Mouse (Mus musculus) ES-E14 (cell line): ENCODE measurements around the gene Npm3. TPM values are rescaled to one million over a fixed set of nuclear protein-coding genes. Genes with fewer than 3 reads are reported as not detected.

Source experiments
- DNase-seq: peaks from one replicate; pipeline ENCODE4 v3.0.0-alpha.2; 2013; ENCODE audit warnings: low read depth, low spot score
- H3K27ac ChIP-seq: 2 replicates; pipeline ENCODE4 v1.5.1; 2012; ENCODE audit warnings: low read depth, mild to moderate bottlenecking, low read length, moderate library complexity, mixed read lengths; ENCODE audit not compliant: poor library complexity, insufficient read depth, severe bottlenecking
- H3K36me3 ChIP-seq: 2 replicates; pipeline ENCODE4 v1.6.1; 2012; ENCODE audit warnings: mild to moderate bottlenecking, low read length, moderate library complexity, mixed read lengths; ENCODE audit not compliant: control insufficient read depth, poor library complexity, insufficient read depth, severe bottlenecking
- H3K4me1 ChIP-seq, 2 experiments: fragments of 150-350 bp in 1 of 2; sonication (generic) in 1 of 2; 2 replicates each; pipeline ENCODE4 v1.6.1; 2012; ENCODE audit warnings: low read length in 2 of 2, mild to moderate bottlenecking in 1 of 2, mixed read lengths in 1 of 2; ENCODE audit not compliant: control insufficient read depth in 2 of 2, insufficient read depth in 2 of 2, poor library complexity in 1 of 2
- H3K4me3 ChIP-seq, 2 experiments: fragments of 150-350 bp in 1 of 2; sonication (generic) in 1 of 2; 2 replicates each; pipeline ENCODE4 v1.5.1; 2012; ENCODE audit warnings: low read length in 2 of 2, low read depth in 1 of 2, mild to moderate bottlenecking in 1 of 2, mixed read lengths in 1 of 2; ENCODE audit not compliant: insufficient read depth in 1 of 2, poor library complexity in 1 of 2, severe bottlenecking in 1 of 2
- H3K9ac ChIP-seq: 2 replicates; pipeline ENCODE4 v1.6.1; 2012; ENCODE audit warnings: low read depth, mild to moderate bottlenecking, low read length, mixed read lengths; ENCODE audit not compliant: poor library complexity, insufficient read depth, severe bottlenecking
- H3K9me3 ChIP-seq: fragments of 150-350 bp; sonication (generic); 2 replicates; pipeline ENCODE4 v1.6.1; 2012; ENCODE audit warnings: low read depth, mild to moderate bottlenecking, low read length; ENCODE audit not compliant: control insufficient read depth, insufficient read depth
- CHD2 ChIP-seq: IDR thresholded peaks from 2 replicates; pipeline ENCODE4 v1.6.1; 2014; ENCODE audit warnings: mild to moderate bottlenecking, low read depth, low read length, inconsistent platforms
- HCFC1 ChIP-seq: IDR thresholded peaks from 2 replicates; pipeline ENCODE4 v1.6.1; 2012; ENCODE audit warnings: low read length, inconsistent platforms, borderline replicate concordance; ENCODE audit not compliant: insufficient read depth
- MAFK ChIP-seq: IDR thresholded peaks from 2 replicates; pipeline ENCODE4 v1.6.1; 2014; ENCODE audit warnings: mild to moderate bottlenecking, low read depth, low read length, inconsistent platforms; ENCODE audit not compliant: insufficient read depth
- ZC3H11A ChIP-seq: IDR thresholded peaks from 2 replicates; pipeline ENCODE4 v1.6.1; 2012; ENCODE audit warnings: low read depth, mild to moderate bottlenecking, inconsistent platforms, low read length, borderline replicate concordance
- ZNF384 ChIP-seq: IDR thresholded peaks from 2 replicates; pipeline ENCODE4 v1.6.1; 2012; ENCODE audit warnings: low read depth, low read length, inconsistent platforms
- in situ Hi-C, 2 experiments: fragments of 600-800 bp; cut with MboI; formaldehyde crosslinking; loops; one replicate each; pipeline ENCODE4 v1.15.1; 2025; ENCODE audit warnings: low sequenced_read_pairs in 2 of 2, inconsistent platforms in 1 of 2; ENCODE audit not compliant: unreplicated experiment in 2 of 2
- total RNA-seq: library from RNA; depleted of rRNA; stranded (reverse); fragments of 300-350 nt; gene quantifications from 2 replicates; pipeline ENCODE4 v1.2.3, GENCODE M21; 2012

Gene Npm3
- total RNA-seq, 1 experiment = 142 TPM

- H3K36me3 ChIP-seq = peaks cover 57% of the 10 kb centered on the region
- TF ChIP-seq HCFC1 (no peak), ZC3H11A (no peak), ZNF384 (no peak), CHD2 (no peak), MAFK (no peak)
- no peak overlapping the region for H3K4me3 ChIP-seq
- in situ Hi-C loops = no loop called here
- H3K4me1 ChIP-seq = peaks cover 10% of the 10 kb centered on the region in 2 experiments
- no peak overlapping the region; the same call in 1 of the 2 replicates for H3K27ac ChIP-seq
- H3K9me3 ChIP-seq = no peaks in the 10 kb centered on the region
- no peak for DNase-seq
- H3K9ac ChIP-seq = no peak overlapping the region
These were observed 9.3 kb upstream of the Npm3 start for GRCm38 (mm10) chr19:45758671-45759070.

DNA sequence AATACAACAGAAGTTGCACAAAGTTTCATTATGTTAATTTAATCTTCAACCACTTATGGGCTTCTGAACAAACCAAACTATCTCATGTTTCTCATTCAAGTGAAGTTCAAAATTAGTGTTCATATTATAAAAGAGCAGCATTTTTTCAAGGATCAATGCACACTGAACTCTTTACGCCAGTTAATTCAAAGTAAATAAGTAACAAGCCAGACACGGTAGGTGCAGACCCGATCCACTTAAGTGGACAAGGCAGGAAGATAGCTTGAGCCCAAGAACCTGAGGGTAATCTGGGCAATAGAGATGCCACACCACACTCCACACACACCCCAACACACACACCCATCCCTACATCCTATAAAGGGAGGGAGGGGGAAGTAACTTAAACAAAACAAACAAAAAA lies 4.2 kb upstream of the Npm3 start:
- Histone ChIP-seq H3K4me1 (peaks cover 10% of the 10 kb centered on the region in 2 experiments), H3K4me3 (no peak overlapping the region), H3K27ac (no peak overlapping the region), H3K36me3 (peaks cover 42% of the 10 kb centered on the region), H3K9ac (no peak overlapping the region), H3K9me3 (no peaks in the 10 kb centered on the region)
- no peak for TF ChIP-seq MAFK
- DNase-seq = no peak
- in situ Hi-C loops = no loop called here

GRCm38 (mm10) chr19:45751881-45752280 lies 2.5 kb upstream of the Npm3 start:
- no peak for DNase-seq
- H3K36me3 ChIP-seq = peaks cover 39% of the 10 kb centered on the region
- no peak for TF ChIP-seq CHD2
- no peak for TF ChIP-seq ZC3H11A
- no peak for TF ChIP-seq ZNF384
- no peak for TF ChIP-seq HCFC1
- TF ChIP-seq MAFK = no peak
- no peak overlapping the region for H3K4me3 ChIP-seq
- peaks cover 0 to 16% of the 10 kb centered on the region in 2 experiments; a peak in 2 of 4 replicates for H3K4me1 ChIP-seq
- H3K9ac ChIP-seq = no peak overlapping the region
- no peak overlapping the region for H3K27ac ChIP-seq
- no peaks in the 10 kb centered on the region for H3K9me3 ChIP-seq
- in situ Hi-C loops = no loop called here

GRCm38 (mm10) chr19:45748691-45749242 lies 624 bp downstream of the Npm3 start:
- Histone ChIP-seq H3K27ac (peak overlapping the region; percentile 56), H3K9me3 (no peaks in the 10 kb centered on the region), H3K9ac (peak overlapping the region; percentile 96), H3K36me3 (peaks cover 15% of the 10 kb centered on the region), H3K4me1 (peaks cover 2 to 22% of the 10 kb centered on the region in 2 experiments; a peak in 2 of 4 replicates), H3K4me3 (peak overlapping the region; percentile 82 to 96)
- TF ChIP-seq ZC3H11A (no peak), CHD2 (no peak), MAFK (no peak), HCFC1 (no peak), ZNF384 (no peak)
- in situ Hi-C loops = loop anchor here (5.0 to 10.0 kb wide), 3 partner anchors 174 to 526 kb away; no protein-coding TSS in a partner anchor
- DNase-seq = no peak

DNA sequence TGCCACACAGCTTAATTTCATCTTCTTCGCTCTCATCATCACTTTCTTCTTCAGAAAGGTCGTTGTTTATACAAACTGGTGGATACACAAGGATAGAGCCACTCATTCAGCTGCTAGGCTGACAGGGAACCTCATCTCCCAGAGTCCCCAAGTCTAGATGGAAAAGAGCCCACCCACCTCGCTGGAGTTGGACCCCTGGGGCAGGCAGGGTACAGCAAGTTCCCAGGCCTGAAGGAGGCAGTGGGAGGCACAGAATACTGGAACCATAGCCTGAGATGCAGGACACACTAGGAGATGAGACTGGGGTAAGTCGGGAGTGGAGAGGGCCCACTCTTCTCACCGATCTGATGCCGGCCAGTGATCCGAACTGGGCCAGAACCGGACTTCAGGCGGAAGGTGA lies 1.2 kb downstream of the Npm3 start:
- no peak for DNase-seq
- peak overlapping the region; percentile 96 for H3K9ac ChIP-seq
- H3K27ac ChIP-seq = no peak overlapping the region
- H3K4me3 ChIP-seq = peak overlapping the region; percentile 82 to 96
- peaks cover 13% of the 10 kb centered on the region for H3K36me3 ChIP-seq
- peaks cover 2 to 24% of the 10 kb centered on the region in 2 experiments; a peak in 2 of 4 replicates for H3K4me1 ChIP-seq
- no peaks in the 10 kb centered on the region for H3K9me3 ChIP-seq
- TF ChIP-seq HCFC1 (no peak), CHD2 (no peak), ZNF384 (no peak), ZC3H11A (no peak), MAFK (no peak)
- in situ Hi-C loops = loop anchor here (5.0 to 10.0 kb wide), 3 partner anchors 173 to 526 kb away; no protein-coding TSS in a partner anchor
